Mouse (Mus musculus) urinary bladder, postnatal 36 days (tissue): ENCODE data around the gene Tmem171.

Experiments used
- DNase-seq, 2 experiments: peaks; one replicate each; pipeline ENCODE4 v3.0.0; 2022; ENCODE audit warnings: low spot score in 2 of 2, mixed read lengths in 1 of 2

Gene Tmem171

DNA sequence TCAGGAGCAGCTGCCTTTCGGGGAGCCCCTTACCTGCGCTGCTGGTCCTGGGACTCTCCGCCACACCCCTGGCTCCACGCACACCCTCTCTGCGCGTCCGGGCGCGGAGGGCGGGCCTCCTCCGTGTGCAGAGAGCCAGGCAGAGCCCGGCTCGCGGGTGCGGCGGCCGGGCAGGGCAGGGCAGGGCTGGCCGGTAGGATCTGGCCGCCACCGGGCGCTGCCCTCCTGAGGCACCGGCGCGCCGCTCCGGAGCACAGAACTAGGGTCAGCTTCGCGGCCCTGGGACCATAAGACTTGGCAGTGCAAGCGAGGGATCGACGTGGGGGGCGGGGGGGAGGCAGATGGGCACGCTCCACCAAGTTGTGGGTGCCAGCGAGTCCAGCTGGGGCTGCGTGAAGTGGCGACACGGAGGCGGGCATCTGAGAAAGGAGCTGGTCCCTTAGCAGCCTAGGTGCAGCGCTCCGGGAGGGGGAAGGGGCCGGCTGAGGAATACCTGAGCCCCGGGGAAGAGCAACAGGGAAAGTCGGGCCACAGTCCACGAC, at the start of gene Tmem171:
Gene Tmem171 (minus strand): TSS at position 62 of the 542 bp plus-strand sequence.
- peak in 1 of 2 experiments; percentile 5 for DNase-seq

DNA sequence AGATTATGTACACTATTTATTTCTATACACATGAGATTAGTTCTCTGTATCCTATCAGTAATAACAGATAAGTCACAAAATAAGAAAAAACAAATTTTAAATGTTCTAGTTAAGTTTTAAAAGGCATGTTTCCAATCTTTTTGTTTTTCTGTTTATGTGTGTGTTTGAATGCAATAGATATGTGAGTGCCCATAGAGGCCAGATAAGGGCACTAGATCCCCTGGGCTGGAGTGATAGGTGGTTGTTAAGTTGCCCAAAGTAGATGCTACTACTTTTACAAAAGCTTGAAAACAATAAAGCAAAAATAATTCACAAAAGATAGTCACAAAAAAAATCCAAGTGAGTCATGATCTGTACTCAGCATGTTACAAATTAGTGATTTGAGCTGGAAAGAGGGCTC, 49.2 kb upstream of the Tmem171 start:
- no peak for DNase-seq

DNA sequence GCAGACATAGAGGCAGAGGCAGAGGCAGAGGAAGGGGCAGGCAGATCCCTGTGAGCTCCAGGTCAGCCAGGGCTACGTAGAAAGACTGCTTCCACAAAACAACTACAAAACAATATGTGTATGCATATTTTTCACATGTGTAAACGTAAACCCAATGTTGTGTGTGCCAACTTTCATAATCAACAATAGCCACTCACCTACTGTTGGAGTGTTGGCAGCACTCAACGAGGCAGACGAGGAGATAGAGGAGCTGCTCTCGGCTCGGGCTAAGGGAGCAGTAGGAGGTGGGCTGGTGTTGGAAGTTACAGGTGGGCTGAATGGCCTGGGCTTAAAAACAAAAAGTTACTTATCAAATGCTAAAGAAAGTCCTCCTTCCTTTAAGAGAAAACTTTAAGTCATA, 48.6 kb upstream of the Tmem171 start:
- DNase-seq = no peak

DNA sequence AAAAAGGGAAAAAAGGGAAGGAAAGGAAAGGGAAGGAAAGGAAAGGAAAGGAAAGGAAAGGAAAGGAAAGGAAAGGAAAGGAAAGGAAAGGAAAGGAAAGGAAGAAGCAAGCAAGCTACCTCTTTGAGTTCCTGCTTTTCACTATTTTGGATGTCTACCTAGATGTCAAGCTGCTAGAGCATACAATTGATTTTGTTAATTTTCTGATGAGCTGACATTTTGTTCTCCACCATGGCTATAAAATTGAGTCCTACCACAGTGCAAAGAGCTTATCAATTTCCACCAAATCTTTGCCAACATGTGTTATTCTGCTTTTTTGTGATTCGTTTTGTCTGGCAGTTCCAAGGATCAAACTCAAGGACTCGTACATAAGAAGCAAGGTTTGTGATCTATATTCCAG, 43.6 kb upstream of the Tmem171 start:
- no peak for DNase-seq

DNA sequence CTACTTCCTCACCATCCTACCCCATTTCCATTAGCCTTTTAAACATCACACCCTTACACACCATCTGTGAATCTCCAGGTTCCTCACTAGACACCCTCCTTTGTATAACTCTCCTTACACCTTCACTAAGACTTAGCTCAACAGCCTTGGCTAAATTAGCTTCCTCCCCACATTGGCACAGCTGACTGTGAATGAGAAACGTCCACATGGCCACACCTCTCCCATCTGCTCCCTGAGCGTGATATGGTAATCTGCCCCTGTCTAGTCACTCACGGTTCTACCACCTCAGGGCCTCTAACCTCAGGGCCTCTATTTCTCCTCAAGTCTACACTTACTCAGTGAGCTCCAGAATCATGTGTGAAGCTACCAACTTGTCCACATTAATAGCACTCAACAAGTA, 38.7 kb upstream of the Tmem171 start:
- DNase-seq = no peak

DNA sequence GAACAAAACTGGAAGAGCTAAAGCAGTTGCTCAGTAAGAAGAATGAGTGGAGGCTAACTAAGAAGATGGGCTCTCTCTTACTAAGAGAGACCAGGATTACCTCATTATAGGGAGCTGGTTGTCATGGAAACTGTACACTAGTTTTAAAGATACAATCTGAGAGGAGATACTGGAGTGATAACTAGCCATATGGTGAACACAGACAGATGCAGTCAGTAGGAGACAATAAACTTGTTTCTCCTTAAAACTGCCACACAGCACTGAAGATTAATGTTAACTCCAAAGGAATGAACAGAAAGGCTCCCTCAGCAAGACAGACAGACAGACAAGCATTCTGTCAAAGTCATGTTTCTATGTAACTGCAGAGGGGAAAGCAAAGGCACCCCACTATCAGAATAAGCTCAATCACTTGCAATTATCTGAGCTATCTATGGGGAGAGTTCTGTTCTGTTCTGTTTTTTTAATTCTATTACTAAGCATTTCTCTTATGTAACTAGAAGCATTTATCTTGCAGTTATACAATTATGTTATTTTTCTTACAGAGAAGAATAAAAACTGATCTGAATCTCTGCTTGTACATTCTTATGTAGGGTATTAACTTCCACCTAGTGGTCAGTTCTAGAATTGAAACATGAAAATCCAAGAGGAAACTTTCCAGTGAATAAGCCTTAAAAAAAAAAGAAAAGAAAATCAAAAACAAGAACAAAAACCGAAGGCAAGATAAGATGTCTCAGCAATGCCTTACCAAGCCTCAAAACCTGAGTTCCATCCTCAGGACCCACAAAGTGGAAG, 34.8 kb upstream of the Tmem171 start:
- DNase-seq = no peak

DNA sequence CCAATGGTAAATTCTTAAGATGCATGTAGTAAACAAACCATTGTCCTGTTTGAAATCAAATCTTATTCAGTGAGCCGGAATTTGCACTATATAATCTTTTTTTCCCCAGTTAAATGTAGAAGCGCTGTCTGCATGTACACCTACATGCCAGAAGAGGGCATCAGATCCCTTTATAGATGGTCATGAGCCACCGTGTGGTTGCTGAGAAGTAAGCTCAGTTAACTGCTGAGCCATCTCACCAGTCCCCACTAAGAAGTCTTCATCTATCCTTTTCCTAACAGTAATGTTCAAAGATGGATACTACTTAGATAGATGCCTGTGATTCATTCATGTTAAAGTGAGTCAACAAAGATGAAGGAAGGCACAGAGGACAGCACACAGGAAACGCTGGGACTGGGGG, 31.9 kb upstream of the Tmem171 start:
- DNase-seq = no peak

DNA sequence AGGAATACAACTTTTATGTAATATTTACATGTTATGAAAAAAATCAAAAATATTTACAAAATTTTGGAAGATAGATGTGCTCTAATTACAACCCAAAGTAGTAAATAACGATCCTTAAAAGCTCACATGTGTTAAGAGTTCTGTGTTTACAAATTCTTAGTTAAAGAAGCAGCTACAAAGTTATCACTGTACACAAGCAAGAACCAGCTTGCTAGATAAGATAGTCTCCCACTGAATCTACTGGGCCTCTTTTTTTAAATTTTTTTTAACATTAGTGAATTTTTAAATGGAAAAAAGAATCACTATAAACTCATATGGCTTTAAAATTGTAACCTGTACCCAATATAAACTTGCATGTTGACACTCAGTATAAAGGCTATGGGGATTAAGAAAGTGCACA, 28.8 kb upstream of the Tmem171 start:
- no peak for DNase-seq

DNA sequence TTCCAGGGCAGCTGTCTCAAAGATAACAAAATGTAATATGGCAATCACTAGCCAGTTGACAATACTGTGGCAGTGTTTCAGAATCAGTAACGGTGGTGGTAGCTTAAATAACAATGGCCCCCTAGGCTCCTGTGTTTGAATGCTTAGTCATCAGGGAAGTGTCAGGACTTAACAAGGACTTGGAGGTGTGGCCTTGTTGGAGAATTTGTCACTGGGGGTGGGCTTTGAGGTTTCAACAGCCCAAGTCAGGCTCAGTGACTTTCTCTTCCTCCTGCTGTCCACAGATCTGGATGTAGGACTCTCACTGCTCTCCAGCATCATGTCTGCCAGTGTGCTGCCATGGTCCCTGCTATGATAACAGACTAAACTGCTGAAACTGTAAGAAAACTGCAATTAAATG, 27.7 kb upstream of the Tmem171 start:
- DNase-seq = no peak

DNA sequence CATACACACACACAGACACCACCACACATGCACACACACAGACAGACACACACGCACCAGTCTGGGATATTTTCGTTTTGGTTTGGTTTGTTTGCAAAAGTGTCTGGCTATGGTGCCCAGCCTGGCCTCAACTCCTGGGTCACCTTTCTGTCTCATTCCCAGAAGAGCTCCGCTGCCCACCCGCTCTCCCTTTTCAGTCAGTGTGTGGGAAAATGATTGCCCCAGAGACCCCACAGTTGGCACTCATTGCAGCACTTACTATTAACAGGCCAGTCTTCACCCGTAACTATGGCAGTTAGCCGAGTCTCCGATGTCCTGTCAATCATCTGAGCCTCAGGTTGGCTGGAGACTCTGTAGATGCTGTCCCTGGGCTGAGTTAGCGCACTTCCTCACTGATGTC, 21.5 kb upstream of the Tmem171 start:
- no peak for DNase-seq

DNA sequence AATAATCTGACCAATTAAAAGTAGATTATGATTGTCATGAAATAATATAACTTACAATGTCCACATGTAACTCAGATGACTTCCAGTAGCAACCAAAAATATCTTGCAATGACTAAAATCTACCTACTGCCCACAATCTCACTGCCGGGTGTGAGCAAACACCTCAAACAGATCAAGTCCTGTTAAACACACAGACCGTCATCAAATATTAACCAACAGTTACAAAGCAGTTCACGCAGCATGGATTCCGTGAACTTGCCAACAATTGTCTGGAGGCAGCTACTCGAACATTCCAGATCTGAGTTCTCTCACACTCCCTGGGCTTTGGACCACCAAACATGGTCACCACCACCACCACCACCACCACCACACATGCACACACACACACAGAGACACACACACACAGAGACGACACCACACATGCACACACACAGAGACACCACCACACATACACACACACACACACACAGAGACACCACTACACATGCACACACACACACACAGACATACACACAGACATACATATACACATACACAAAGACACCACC, 20.9 kb upstream of the Tmem171 start:
- DNase-seq = no peak

DNA sequence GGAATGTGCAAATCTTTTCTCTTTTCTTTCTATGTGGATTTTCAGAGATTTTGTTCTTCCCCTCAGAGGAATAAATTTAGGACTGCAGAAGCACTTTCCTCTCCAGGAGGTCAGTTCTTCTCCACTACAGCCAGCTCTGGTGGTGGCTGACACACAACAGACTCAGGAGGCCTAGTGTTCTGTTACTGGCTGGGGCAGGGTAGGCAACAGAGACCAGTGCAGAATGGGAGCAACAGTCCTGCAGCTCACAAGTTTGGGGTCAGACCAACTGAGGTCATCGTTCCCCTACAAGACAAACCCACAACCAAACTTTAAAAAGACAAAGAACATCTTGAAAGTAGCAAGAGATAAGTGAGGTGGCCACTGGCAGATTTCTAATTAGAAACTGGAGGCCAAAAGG, 16.0 kb upstream of the Tmem171 start:
- DNase-seq = no peak

DNA sequence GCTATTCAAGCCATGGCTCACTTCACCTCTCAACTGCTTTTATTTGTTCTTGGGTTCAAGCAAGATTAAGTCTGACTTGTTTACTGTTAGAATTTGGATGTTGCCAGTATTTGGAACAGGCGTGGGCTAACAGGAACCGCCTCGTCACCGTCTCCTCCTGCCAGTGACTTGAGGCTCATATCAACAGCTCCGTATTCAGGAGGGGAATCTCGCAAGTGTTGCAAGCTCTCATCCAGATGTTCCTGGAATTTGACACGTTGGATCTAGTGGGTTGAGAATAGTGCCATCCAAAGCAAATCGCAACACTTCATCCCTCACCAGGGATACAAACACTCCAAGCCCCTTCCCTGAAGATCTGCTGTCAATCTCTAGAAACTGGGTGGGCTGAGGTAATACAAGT, 15.6 kb upstream of the Tmem171 start:
- DNase-seq = no peak

DNA sequence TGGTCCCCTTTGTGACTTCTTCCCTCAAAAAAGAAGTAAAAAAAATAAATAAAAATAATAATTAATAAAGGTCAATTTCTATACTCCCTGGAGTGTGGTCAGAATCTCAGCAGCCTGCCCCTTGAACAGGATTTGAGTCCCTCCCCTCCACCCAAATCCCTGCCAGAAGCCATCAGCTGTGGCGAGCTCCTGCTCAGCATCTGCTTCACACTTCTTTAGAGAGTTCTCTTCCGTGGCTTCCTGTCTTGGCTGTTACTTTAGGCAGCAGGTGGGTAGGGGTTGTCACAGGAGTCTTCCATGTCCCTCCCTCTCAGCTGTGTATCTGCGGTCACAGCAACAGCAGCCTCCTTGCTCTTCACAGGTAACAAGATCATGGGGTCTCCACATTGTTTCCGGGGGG, 10.9 kb upstream of the Tmem171 start:
- no peak for DNase-seq

DNA sequence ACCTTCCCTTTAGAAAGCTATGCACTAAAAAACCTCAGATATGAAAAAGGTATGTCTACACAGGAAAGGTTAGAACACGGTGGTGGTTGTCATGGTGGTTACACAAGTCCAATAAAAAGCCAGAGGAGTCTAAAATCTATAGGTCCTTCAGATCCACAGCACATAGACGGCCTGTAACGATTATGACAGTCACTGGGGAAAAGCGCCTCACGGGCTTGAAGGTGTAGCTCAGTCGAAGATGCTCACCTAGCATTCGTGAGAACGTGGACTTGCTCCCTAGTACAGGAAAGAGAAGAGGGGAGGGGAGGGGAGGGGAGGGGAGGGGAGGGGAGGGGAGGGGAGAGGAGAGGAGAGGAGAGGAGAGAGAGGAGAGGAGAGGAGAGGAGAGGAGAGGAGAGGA, 9.2 kb upstream of the Tmem171 start:
- DNase-seq = no peak

DNA sequence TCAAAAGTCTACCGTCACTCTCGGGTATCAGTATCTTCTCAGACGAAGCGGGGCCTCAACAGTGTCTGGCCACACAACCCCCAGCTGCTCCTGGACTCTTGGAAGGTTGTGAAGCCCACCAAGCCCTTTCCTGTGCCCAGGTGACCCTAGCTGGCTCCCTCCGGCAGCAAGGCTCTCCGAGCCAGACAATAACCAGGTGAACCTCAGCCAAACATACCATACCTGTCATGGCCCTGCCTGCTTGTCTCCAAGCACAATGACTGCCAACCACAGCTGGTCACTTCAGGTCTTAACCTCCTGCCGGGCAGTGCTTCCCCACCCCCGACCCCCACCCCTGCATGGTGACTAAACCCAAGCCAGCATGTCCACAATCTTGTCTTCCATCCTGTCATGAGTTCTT, 7.7 kb upstream of the Tmem171 start:
- DNase-seq = no peak

DNA sequence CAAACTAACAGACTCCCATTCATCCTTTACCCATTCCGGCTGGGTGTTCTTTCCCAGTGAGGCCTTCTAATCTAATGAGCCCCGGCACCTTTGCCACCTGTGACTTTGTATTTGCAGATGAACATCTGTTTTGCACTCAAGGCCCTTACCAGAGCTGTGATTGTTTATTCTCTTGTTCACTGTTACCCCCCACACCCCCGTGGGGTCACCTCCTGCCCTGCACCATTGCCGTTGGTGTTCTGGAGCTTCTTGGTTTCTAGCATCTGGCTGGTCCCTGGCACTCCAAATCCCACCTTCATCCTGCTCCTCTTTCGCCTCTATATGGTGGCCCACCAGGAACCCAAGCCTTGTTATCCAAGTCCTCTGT, 6.7 kb upstream of the Tmem171 start:
- no peak for DNase-seq

DNA sequence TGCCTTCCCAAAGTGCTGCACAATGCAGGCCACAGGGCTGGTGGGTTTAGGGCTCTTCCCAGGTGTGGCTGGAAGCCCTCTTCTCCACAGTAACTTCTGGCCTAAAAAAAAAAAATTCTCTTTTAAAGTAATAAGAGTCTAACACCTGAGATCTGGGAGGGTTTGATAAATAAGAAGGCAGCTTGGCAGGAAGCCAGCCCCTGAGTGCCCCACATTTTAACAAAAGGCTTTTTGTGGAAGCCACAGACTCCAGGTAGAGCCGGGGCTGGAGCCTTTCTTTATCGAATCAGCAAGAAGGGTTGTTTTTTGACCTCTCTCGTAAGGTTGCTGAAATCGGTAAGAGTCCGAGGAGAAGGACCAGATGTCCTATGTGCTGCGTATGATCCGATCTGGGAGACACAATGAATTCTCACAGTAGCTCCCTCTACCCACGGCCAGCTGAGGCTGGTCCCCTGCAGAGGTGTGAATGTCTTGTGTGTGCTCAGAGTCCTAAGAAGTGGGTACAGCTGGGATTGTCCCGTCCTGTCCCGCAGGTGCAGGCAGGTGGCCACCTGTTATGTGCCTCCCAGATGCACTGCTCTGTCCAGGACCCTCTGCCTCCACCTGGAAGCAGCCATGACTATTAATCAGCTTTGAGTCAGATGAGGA, 6.2 kb upstream of the Tmem171 start:
- no peak for DNase-seq

DNA sequence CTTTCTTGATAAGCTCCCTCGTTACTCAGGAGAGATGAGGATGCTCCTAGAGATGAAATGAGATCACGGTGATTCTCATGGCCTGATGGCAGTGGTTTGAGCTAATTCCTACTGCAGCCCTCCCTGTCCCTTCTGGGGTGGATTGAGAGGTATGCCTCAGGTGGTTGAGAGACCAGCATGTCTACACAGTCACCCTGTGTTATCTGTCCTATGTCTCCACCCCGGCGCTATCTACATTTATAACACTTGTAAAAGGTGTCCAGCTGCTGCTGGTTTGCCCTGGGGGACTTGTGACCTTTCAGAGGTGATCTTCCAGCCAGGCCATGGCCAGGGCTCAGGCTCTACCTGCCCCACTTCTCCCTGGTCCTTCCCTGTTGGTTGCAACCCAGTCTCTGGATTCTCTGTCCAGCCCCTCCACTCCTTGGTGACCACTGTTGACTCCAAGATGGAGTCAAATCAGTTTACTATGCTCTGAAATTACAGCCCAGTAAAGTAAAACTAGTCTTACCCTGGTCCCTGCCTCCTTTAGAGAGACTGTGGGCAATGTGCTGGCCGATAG, 5.4 kb upstream of the Tmem171 start:
- no peak for DNase-seq

DNA sequence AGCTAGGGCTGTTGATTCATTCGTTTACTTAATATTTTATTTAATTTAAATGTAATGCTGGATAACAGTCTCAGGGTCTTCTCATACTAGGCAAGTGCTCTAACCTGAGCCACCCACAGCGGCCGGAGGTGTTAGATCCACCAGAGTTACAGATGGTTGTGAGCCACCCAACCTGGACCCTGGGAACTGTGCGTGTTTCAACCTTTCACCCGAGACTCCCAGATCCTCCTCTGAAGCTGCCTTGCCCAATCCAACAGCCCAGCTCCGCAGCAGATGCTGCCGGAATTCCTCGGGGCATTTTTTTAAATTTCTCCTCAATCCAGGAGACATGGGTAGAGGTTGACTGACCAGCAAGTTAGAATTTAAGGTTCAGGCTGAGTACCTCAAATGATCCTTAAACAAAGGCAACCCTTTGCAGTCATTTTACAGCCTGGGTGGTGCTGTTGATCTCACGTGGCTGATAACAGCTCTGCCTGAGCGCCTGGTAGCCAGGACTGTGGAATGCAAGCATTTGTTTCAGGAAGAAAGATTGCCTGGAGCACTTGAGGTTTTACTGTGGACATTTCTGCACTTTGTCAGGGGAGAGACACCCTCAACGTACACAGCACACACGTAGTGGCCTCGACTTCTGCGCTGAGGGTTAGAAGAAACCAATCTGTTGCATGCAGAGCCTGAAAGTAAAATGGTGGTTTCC, 4.6 kb upstream of the Tmem171 start:
- no peak for DNase-seq

DNA sequence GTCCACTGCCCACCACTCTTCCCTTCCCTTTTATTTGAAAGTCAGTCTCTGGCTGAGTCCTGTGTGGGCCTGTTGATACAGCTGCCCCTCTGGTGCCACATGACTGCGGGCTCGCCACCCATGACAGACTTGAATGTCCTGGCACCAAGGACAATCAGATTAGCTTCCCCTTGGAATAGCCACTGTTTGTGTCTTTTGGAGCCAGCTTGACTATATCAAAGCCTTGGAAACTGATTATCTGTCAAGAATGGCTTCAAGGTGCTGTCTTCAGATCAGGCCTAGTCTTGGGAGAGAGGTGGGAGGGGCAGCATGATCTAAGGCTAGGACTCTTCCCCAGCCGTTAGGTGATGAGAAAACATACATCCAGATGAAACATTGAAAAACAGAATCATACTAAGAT, 2.1 kb upstream of the Tmem171 start:
- no peak for DNase-seq

DNA sequence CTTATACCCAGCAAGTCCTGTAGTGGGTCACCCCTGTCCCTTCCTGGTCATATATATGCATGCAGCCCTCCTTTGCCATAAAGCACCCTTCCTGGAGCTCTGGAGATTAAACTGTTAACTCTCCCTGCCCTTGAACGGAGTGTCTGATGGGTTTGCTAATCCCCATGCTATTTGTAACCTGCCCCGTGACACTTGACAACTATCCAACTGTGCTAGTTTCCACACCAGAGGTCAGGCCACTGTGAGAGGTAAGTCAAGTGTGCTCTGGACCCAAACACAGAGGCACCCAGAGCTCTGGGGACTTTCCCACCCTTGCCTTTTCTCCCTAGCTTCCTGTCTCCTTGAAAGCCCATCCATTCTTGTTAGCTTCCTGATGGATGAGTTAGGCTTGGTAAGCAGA, 912 bp upstream of the Tmem171 start:
- peak in 1 of 2 experiments; percentile 8 for DNase-seq
